ENCODE assay signal across 8 mouse cellular contexts in genomic region chr9:107904726-107905125, GRCm38 (mm10). TPM values are rescaled to one million over a fixed set of nuclear protein-coding genes. Genes with fewer than 3 reads are reported as not detected.
A peak's percentile ranks its signal among the peaks of the same experiment; 100 is the strongest.
DNase-seq lines count a peak whose midpoint lies in the region.

No protein-coding gene starts in this region.

- DNase-seq in Muller cell, postnatal 12 days (ENCODE audit: inconsistent ontology term) = peak; percentile 71
- DNase-seq in cerebellum, adult 18-20 months = peak; percentile 90 to 91
- DNase-seq in forelimb bud, embryonic 11.5 days (ENCODE audit: low read depth, low spot score) = peak; percentile 89
- peak; percentile 94 for DNase-seq in heart, postnatal 4 days
- DNase-seq in layer of hippocampus, postnatal 25 days (ENCODE audit: extremely low spot score in 1 of 2, low spot score in 1 of 2) = peak; percentile 91 to 97
- peak; percentile 88 for DNase-seq in lung, postnatal 25 days (ENCODE audit: low spot score)
- peak; percentile 96 for DNase-seq in retina, embryonic 14.5 days (ENCODE audit: low spot score)
- DNase-seq in thymus, postnatal 36 days = peak; percentile 81 to 85

RNA-seq across cellular contexts. Expression of gene Mst1r, which starts 1.9 kb away (rescaled TPM):
- total RNA-seq in heart, postnatal 4 days (2021) = 1 to 10 TPM; 2.9 to 3.1 TPM
- total RNA-seq in layer of hippocampus, postnatal 25 days (2021) = 1 to 10 TPM; 1.6 to 2.6 TPM

RNA-seq across cellular contexts. Expression of gene Mon1a, which starts 16.8 kb away (rescaled TPM):
- 1 to 10 TPM; 6.1 TPM for total RNA-seq in heart, postnatal 4 days (2021)
- 10 to 100 TPM; 24.4 to 25.1 TPM for total RNA-seq in layer of hippocampus, postnatal 25 days (2021)

RNA-seq across cellular contexts. Expression of gene Actl11, which starts 23.5 kb away (rescaled TPM):
- total RNA-seq in heart, postnatal 4 days (2021) = not detected
- total RNA-seq in layer of hippocampus, postnatal 25 days (2021) = not detected

RNA-seq across cellular contexts. Expression of gene Camkv, which starts 30.7 kb away (rescaled TPM):
- total RNA-seq in heart, postnatal 4 days (2021) = not detected
- total RNA-seq in layer of hippocampus, postnatal 25 days (2021) = 100 to 1,000 TPM; 509 to 559 TPM

RNA-seq across cellular contexts. Expression of gene Rbm6, which starts 31.7 kb away (rescaled TPM):
- total RNA-seq in heart, postnatal 4 days (2021) = 10 to 100 TPM; 40.3 to 40.6 TPM
- total RNA-seq in layer of hippocampus, postnatal 25 days (2021) = 10 to 100 TPM; 52.3 to 59.6 TPM

Comparison
In these comparisons a context has a peak if more than half of its experiments do, and no peak if none do; other contexts are left out.
1. Peak in every context shown above with its lines: DNase-seq.